Mouse (Mus musculus): ENCODE measurements around the gene Osbp2. TPM values are rescaled to one million over a fixed set of nuclear protein-coding genes. Genes with fewer than 3 reads are reported as not detected.

Gene Osbp2
- total RNA-seq, 2 experiments from 2014 or later = 75.7 to 80.7 TPM

DNA sequence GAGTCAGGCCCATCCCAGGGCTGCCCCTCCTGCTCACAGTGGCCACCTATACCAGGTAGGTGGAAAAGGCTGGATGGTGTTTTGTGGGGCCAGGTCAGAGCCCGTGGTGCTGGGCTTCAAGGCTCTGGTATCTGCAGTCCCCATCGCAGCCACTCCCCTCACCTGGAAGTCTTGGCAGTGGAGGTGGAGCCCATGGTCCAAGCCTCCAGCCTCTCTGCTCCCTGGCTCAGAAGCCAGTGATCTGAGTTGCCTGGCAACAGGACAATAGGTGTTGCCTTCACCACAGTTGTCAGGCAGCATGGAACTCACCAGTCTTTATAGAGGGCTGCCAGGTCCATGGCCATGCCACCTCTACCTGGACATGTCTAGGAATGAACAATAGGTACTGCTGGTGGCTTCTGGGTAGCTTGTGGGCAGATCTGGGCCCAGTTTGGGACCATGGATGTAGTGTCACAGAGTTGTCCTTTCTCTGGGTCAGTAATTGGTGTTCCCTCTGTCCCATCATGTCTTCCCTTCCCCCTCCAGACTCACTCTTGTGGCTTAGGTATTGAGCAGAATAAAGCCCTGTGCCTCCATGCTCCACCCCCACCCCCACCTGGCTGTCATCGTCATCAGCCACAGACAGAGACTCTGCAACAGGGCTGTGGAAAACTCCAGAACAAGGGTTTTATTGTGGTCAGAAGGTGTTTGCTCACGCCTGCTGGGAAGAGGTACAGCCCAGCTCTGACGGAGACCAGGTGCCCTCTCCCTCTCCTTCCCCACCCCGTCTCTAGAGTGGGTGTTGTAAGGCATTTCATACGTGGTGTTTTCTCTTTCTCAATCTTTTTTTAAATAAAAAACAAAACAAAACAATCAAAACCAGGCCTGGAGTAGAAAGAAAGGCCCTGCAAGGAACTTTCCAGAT is 160.4 kb downstream of the Osbp2 start:
- DNase-seq = no peak

DNA sequence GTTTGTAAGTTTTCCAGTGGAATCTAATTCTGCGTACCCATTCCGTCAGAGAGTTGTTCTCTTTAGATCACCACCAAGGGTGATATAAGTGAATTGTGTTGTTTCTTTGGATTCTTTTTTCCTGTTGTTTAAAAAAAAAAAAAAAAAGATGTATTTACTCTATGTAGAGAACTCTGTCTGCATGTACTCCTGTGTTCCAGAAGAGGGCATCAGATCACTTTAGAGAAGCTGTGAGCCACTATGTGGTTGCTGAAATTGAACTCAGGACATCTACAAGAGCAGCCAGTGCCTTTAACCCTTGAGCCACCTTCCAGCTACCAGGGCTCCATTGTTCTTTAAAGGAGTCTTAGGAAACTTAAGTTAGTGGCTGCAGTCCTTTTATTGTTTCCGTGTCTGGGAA is 166.3 kb downstream of the Osbp2 start:
- no peak for DNase-seq

- no peak for DNase-seq
These were observed 167.6 kb downstream of the Osbp2 start for GRCm38 (mm10) chr11:3696086-3696616.

DNA sequence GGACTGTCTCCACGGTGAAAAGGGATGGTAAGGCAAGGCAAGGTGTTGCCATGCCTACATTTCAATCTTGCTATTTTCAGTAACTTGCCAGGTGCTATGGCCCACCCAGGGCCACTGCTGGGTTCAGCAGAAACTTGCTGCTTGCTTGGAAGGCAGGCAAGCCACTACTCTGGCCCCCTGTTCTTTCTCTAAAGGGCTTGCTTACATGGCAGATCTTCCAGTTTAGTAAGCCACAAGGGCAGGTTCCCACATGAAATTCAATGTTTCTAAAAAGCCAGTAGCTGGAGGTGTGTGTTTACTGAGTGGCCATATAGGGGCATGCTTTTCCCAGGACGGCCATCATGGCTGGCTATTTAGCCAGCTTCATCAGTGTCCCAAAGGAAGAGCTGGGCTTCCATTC is 172.0 kb downstream of the Osbp2 start:
- DNase-seq = no peak

- DNase-seq = no peak
These were observed 176.8 kb downstream of the Osbp2 start for GRCm38 (mm10) chr11:3686885-3687284.

- DNase-seq = no peak
These were observed 177.4 kb downstream of the Osbp2 start for GRCm38 (mm10) chr11:3686318-3686717.

DNA sequence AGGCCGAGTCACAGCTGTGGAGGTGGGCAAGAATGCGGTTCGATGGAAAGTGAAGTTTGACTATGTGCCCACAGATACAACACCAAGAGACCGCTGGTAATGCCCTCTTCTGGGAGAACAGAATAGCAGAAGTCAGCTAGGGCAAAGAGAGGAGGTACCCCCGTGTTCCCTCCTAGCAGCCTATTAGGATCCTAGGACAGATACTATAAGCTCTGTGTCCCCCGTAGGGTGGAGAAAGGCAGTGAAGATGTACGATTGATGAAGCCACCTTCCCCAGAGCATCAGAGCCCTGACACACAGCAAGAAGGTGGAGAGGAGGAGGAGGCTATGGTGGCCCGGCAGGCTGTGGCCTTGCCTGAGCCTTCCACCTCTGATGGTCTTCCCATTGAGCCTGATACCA is 178.3 kb downstream of the Osbp2 start:
- no peak for DNase-seq

GRCm38 (mm10) chr11:3684723-3685430 is 178.8 kb downstream of the Osbp2 start:
- DNase-seq = no peak

GRCm38 (mm10) chr11:3684232-3684631 is 179.5 kb downstream of the Osbp2 start:
- DNase-seq = no peak

DNA sequence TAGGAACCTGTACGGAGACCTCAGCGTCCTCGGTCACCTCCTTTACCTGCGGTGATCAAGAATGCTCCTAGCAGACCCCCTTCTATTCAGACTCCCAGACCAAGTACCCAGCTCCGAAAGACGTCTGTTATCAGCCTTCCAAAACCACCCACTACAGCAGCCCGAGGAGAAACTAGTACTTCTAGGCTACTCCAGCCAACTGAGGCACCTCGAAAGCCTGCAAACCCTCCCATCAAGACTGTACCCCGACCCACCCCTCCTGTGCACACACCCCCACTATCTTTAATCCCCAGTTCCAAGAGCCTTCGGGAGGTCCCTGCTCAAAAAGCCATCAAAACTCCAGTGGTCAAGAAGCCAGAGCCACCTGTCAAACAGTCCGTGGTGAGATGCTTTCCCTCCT is 180.0 kb downstream of the Osbp2 start:
- no peak for DNase-seq

DNA sequence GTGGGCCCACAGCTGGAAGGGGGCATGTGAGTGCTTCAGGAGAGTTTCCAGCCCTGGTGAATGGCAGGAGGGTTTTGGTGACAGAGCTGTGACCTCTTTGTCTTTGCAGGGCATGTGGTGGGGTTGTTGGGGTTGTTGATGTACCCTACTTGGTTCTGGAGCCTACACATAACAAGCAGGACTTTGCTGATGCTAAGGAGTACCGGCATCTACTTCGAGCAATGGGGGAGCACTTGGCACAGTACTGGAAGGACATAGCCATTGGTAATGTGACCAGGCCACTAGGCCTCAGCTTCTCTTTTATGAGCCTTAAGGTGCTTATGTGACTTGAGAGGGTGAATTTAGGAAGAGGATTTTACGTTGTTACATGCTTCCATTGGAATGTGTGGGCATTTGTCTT is 183.9 kb downstream of the Osbp2 start:
- DNase-seq = no peak

GRCm38 (mm10) chr11:3677204-3677603 is 186.5 kb downstream of the Osbp2 start:
- DNase-seq = no peak

DNA sequence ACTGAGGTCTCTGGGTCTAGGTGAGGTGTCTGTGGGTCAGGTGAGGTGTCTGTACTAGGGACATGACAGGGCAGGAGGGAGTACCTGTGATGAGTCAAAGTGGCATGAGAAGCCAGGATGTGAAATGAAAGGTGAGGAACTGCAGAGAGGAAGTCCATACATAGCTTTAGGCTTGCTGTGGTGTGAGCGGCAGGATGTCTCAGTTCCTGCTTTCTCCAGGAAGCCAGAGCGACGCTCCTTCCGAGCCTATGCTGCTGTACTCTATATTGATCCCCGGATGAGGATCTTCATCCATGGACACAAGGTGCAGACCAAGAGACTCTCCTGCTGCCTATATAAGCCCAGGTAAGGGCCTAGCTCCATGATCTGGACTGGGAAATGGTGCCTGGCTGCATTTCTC is 187.3 kb downstream of the Osbp2 start:
- no peak for DNase-seq

GRCm38 (mm10) chr11:3674545-3674944 is 189.2 kb downstream of the Osbp2 start:
- DNase-seq = no peak

DNA sequence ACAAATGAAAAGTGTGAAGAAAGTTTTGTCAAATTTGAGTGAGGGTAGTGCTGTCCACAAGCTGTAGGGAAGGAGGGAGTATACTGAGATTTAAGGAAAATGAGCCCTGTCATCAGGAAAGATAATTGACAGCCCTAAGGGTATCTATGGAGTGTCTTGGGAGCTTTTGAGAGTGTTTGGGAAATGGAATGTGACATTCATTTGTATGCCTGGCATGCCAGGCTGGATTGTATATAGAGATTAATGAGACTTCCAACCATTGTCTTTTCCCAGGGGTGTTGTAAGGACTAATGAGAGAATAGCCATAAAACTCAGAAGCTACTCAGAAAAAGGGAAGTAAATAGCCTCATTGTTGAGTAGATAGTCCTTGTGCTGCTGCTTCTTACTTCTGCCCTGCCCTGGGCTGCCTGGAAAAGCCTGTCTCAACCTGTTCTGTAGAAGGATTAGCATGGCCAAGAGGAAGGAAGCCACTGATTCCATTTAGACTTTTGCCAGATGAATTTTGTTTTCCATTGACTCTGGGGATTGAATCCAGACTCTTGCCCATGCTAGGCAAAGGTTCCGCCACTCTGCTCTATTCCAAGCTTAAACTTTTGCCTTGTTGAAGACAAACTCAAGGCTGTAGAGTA is 192.6 kb downstream of the Osbp2 start:
- no peak for DNase-seq

- DNase-seq = no peak
These were observed 193.9 kb downstream of the Osbp2 start for GRCm38 (mm10) chr11:3669849-3670248.

- no peak for DNase-seq
These were observed 194.9 kb downstream of the Osbp2 start for GRCm38 (mm10) chr11:3668768-3669167.

DNA sequence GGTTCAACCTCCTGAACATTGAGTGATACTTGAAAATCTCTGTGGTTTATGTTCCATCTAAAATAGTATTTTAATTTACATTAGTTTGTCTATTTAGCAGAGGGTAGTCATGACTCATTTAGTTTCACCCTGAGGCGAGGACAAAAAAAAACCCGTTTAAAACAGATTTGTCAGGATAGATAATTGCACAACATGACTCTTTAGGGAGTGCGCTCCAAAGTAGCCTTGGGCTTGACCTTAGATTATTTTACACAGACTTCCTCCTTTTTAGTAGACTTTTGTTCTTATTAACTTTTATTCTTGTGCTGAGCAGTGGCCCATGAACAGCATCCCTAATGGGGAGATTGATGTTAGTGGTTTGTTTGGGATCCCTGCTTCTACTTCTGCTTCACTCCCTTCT is 196.2 kb downstream of the Osbp2 start:
- no peak for DNase-seq

- no peak for DNase-seq
These were observed 201.7 kb downstream of the Osbp2 start for GRCm38 (mm10) chr11:3661964-3662363.

Measured in layer of hippocampus, postnatal 36 days (tissue).